Mouse (Mus musculus) liver, embryonic 15.5 days (tissue): ENCODE results near the gene Zfp184. TPM values are rescaled to one million over a fixed set of nuclear protein-coding genes. Genes with fewer than 3 reads are reported as not detected.
"Not testable (repeated sequence)": the region's sequence is repeated elsewhere in the genome, so short reads cannot be mapped to it uniquely, and the experiment has no call there.

ENCODE experiments used
- ATAC-seq: fragments of 200-750 bp; cut with Nextera tagmentation; 2 replicates; pipeline ENCODE4 v1.8.0; 2017; ENCODE audit warnings: moderate number of reproducible peaks, mild to moderate bottlenecking, moderate library complexity; ENCODE audit not compliant: insufficient read depth
- H3K27ac ChIP-seq: fragments of 300-500 bp; sonication (generic); replicated peaks from 2 replicates; pipeline ENCODE4 v1.5.1; 2015; ENCODE audit warnings: mild to moderate bottlenecking, inconsistent platforms
- H3K27me3 ChIP-seq: fragments of 300-500 bp; sonication (generic); 2 replicates; pipeline ENCODE4 v1.6.1; 2015; ENCODE audit warnings: mild to moderate bottlenecking, inconsistent platforms
- H3K36me3 ChIP-seq: fragments of 300-500 bp; sonication (generic); replicated peaks from 2 replicates; pipeline ENCODE4 v1.6.1; 2015; ENCODE audit warnings: moderate library complexity, mild to moderate bottlenecking, inconsistent platforms
- H3K4me1 ChIP-seq: fragments of 300-500 bp; sonication (generic); replicated peaks from 2 replicates; pipeline ENCODE4 v1.6.1; 2015; ENCODE audit warnings: inconsistent platforms
- H3K4me2 ChIP-seq: fragments of 300-500 bp; sonication (generic); 2 replicates; pipeline ENCODE4 v1.6.1; 2015; ENCODE audit warnings: moderate library complexity, mild to moderate bottlenecking, inconsistent platforms
- H3K4me3 ChIP-seq: fragments of 300-500 bp; sonication (generic); replicated peaks from 2 replicates; pipeline ENCODE4 v1.5.1; 2015; ENCODE audit warnings: mild to moderate bottlenecking, inconsistent platforms
- H3K9ac ChIP-seq: fragments of 300-500 bp; sonication (generic); 2 replicates; pipeline ENCODE4 v1.6.1; 2015; ENCODE audit warnings: moderate library complexity, mild to moderate bottlenecking, inconsistent platforms
- H3K9me3 ChIP-seq: fragments of 300-500 bp; sonication (generic); replicated peaks from 2 replicates; pipeline ENCODE4 v1.6.1; 2016; ENCODE audit warnings: inconsistent platforms
- WGBS: fragments of 180-500 bp; shearing (Covaris S2); methylation state at CpG from one replicate; pipeline ENCODE4 v1.1.7; 2015; ENCODE audit warnings: mixed read lengths; ENCODE audit not compliant: insufficient replicate concordance; 5-methylcytosine and 5-hydroxymethylcytosine counted together
- polyA plus RNA-seq: library from polyadenylated mRNA; unstranded; fragments of >200 nt; fragmentation: Nextera tagmentation; extraction: Ambion mirVana; gene quantifications from 2 replicates; pipeline ENCODE4 v1.2.1, GENCODE M21; 2015

Zfp184 gene
- 0.59 and 0.71 TPM in 2 replicates for polyA plus RNA-seq

DNA sequence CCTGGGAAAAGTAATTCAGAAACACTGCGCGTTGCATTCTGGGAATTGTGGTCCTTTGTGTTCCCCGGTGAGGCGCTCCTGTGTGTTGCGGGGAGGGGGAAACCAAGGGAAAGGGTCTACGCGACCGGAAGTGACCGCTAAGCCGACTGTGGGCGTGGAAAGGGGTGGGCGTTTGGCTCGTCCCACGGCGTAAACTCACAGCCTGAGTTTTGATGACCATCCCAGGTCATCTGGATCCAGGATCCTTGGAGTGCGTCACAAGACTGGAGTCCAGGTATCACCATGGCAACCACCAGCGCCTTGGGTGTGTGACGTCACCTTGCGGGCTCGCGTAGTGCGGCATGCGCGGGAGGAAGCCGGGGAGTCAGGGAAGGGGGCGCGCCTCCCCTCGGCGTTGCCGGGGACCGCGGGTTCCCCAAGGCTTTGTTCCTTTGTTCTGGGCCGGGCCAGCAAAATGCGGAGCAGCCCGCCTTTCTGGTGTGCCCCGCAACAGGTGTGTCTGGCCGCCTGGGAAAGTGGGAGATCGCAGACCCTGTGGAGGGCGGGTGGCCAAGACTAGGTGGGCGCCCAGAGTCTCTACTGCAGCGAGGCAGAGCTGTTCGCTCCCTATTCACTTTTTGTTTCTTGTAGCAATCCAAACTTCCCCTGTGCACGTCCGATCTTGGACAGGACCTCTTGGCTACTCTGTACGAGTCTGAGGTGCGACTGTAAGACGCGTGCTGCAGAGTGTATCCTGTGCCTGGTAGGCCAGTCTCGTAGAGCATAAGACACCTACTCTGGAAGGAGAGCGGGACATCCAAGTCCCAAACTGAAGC is at the start of gene Zfp184:
TSS of gene Zfp184 (plus strand) at position 169 of the 815 bp plus-strand sequence.
- H3K9ac ChIP-seq: peak within 1 kb of the TSS; percentile 50
- H3K36me3 ChIP-seq: no peaks in the 10 kb centered on the region
- H3K9me3 ChIP-seq: no peaks in the 10 kb centered on the region
- peak within 1 kb of the TSS; percentile 16; the same call in 1 of the 2 replicates for H3K27ac ChIP-seq
- peak within 1 kb of the TSS; percentile 88 for H3K4me2 ChIP-seq
- ATAC-seq: peak; percentile 63
- H3K4me1 ChIP-seq: peaks cover 26% of the 10 kb centered on the region
- H3K4me3 ChIP-seq: peak within 1 kb of the TSS; percentile 67
- under 1% methylated on average over 50 of the region's 50 CpGs for WGBS
- H3K27me3 ChIP-seq: no peaks in the 10 kb centered on the region

- H3K27me3 ChIP-seq: peaks cover 17% of the 10 kb centered on the region
- no peak overlapping the region for H3K27ac ChIP-seq
- no peaks in the 10 kb centered on the region for H3K9me3 ChIP-seq
- H3K4me3 ChIP-seq: peak overlapping the region; percentile 41
- WGBS: 8% methylated on average over 24 of the region's 24 CpGs
- no peak overlapping the region for H3K9ac ChIP-seq
- H3K4me2 ChIP-seq: peak overlapping the region; percentile 63
- H3K4me1 ChIP-seq: peaks cover 6% of the 10 kb centered on the region
- H3K36me3 ChIP-seq: no peaks in the 10 kb centered on the region
- ATAC-seq: peak; percentile 58
Measured at GRCm38 (mm10) chr13:21896549-21897244, 48.2 kb upstream of the Zfp184 start.

DNA sequence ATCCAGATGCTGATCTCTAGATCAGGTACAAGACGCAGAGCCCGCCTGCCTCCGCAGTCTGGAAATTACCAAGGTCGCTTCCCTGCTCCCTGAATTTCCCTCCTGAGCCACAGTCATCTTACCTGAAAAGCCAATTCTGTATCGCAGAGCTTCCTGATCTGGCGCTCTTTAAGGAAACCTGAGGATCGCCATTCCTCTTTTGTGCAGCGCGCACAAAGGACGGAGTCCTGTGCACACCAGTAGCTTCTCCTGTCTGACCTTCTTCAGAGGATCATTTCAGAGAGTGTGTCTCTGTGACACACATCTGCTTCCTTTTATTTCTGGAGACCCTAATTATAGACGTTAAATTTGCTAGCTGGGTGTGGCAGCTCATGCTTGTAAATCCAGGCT is 47.7 kb upstream of the Zfp184 start:
- ATAC-seq: no peak
- peak overlapping the region; percentile 41 for H3K4me3 ChIP-seq
- no peaks in the 10 kb centered on the region for H3K36me3 ChIP-seq
- no peaks in the 10 kb centered on the region for H3K9me3 ChIP-seq
- WGBS: 1% methylated on average over 11 of the region's 11 CpGs
- peaks cover 17% of the 10 kb centered on the region for H3K27me3 ChIP-seq
- no peak overlapping the region for H3K9ac ChIP-seq
- no peak overlapping the region for H3K27ac ChIP-seq
- peaks cover 6% of the 10 kb centered on the region for H3K4me1 ChIP-seq
- peak overlapping the region; percentile 63 for H3K4me2 ChIP-seq

- WGBS: 78% methylated on average over 9 of the region's 9 CpGs
- H3K4me3 ChIP-seq, H3K36me3 ChIP-seq, H3K4me2 ChIP-seq, H3K9me3 ChIP-seq, H3K27ac ChIP-seq, H3K9ac ChIP-seq, ATAC-seq: not testable (repeated sequence)
- peaks cover 15% of the 10 kb centered on the region for H3K4me1 ChIP-seq
- peaks cover 14% of the 10 kb centered on the region for H3K27me3 ChIP-seq
Measured at GRCm38 (mm10) chr13:21900870-21901565, 43.9 kb upstream of the Zfp184 start.

- no peak for ATAC-seq
Measured at GRCm38 (mm10) chr13:21903500-21903899, 41.4 kb upstream of the Zfp184 start.

GRCm38 (mm10) chr13:21904090-21904489 is 40.8 kb upstream of the Zfp184 start:
- 55% methylated on average over 4 of the region's 4 CpGs for WGBS
- H3K4me2 ChIP-seq, ATAC-seq, H3K27me3 ChIP-seq, H3K27ac ChIP-seq, H3K9ac ChIP-seq, H3K9me3 ChIP-seq, H3K36me3 ChIP-seq, H3K4me3 ChIP-seq: not testable (repeated sequence)
- H3K4me1 ChIP-seq: peaks cover 26% of the 10 kb centered on the region

More at GRCm38 (mm10) chr13:21903500-21903899, 41.4 kb upstream of the Zfp184 start:
- Histone ChIP-seq H3K4me3 (no peak overlapping the region), H3K9me3 (no peaks in the 10 kb centered on the region), H3K4me2 (no peak overlapping the region), H3K9ac (no peak overlapping the region), H3K4me1 (peaks cover 26% of the 10 kb centered on the region), H3K27me3 (no peaks in the 10 kb centered on the region), H3K36me3 (no peaks in the 10 kb centered on the region), H3K27ac (no peak overlapping the region)
- 40% methylated on average over 3 of the region's 3 CpGs for WGBS

- no peaks in the 10 kb centered on the region for H3K36me3 ChIP-seq
- H3K4me3 ChIP-seq: peak overlapping the region; percentile 30
- no peaks in the 10 kb centered on the region for H3K27me3 ChIP-seq
- no peak overlapping the region for H3K9ac ChIP-seq
- H3K4me1 ChIP-seq: peaks cover 33% of the 10 kb centered on the region
- WGBS: 29% methylated on average over 7 of the region's 7 CpGs
- peak overlapping the region; percentile 55 for H3K4me2 ChIP-seq
- no peak overlapping the region for H3K27ac ChIP-seq
- ATAC-seq: no peak
- no peaks in the 10 kb centered on the region for H3K9me3 ChIP-seq
Measured at GRCm38 (mm10) chr13:21906301-21906700, 38.6 kb upstream of the Zfp184 start.

DNA sequence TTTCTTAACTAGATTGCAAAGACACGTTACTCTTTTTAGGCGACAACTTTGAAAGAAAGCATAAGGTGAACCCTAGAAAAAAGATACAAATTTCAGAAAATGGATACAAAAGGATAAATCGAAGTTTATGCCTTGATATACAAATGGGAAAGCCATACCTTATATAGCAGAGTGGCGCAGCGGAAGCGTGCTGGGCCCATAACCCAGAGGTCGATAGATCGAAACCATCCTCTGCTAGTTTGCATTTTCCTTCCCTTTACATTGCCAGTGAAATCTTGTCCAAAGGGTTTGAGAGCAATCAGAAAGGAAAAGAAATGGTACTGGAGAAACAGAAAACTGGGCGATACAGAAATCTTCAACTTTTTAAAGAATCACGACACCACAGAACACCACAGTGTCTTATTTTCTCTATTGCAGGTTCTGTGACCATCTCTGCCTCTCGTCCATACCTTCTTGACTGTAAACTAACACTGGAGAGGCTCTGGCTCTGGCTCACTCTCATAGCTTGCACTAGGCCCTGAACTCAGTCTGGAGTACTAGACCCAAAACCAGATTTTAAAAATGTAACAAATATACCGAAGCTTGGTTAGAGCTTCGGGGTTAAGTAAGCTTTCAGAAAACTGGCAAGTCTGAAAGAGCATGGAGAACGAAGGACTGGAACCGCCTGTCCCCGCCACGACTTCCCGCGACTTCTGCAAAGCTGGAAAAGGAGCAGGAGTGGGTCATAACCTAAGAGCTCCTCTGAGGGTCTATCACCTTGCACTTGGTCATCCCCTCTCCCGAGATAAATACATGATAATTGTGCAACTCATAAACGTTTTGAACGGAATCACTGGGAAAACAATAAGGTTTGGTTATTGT is 37.7 kb upstream of the Zfp184 start:
- ATAC-seq: peak; percentile 70
- no peaks in the 10 kb centered on the region for H3K27me3 ChIP-seq
- no peaks in the 10 kb centered on the region for H3K9me3 ChIP-seq
- H3K4me3 ChIP-seq: peak overlapping the region; percentile 48
- H3K27ac ChIP-seq: no peak overlapping the region
- H3K36me3 ChIP-seq: no peaks in the 10 kb centered on the region
- H3K4me2 ChIP-seq: peak overlapping the region; percentile 55
- peaks cover 37% of the 10 kb centered on the region for H3K4me1 ChIP-seq
- H3K9ac ChIP-seq: peak overlapping the region; percentile 33; the same call in 1 of the 2 replicates
- 3% methylated on average over 22 of the region's 22 CpGs for WGBS

GRCm38 (mm10) chr13:21907807-21908155 is 37.1 kb upstream of the Zfp184 start:
- not testable (repeated sequence) for H3K36me3 ChIP-seq, ATAC-seq, H3K27me3 ChIP-seq, H3K27ac ChIP-seq, H3K9me3 ChIP-seq
- peak overlapping the region; percentile 55 for H3K4me2 ChIP-seq
- H3K4me3 ChIP-seq: peak overlapping the region; percentile 48
- H3K4me1 ChIP-seq: peaks cover 37% of the 10 kb centered on the region
- H3K9ac ChIP-seq: peak overlapping the region; percentile 33; the same call in 1 of the 2 replicates
- WGBS: 10% methylated on average over 6 of the region's 6 CpGs

DNA sequence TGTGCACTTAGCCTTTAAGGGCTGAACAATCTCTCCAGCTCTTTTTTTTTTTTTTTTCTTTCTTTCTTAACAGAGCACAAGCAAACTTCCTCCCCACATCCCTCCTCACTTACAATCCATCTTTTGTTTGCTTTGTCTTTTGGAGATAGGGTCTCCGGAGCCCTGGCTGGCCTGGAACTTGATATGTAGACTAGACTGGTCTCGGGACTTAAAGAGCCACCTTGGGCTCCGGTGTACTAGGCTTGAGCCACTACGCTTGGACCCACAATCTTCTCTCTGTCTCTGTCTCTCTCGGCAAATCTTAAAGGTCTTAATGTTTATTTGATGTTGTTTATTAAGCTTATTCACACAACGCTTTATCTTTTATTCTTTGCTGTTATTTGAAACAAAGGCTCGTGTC is 34.2 kb upstream of the Zfp184 start:
- H3K9me3 ChIP-seq: no peaks in the 10 kb centered on the region
- peak overlapping the region; percentile 62 for H3K4me2 ChIP-seq
- peak overlapping the region; percentile 48 for H3K4me3 ChIP-seq
- H3K27me3 ChIP-seq: peaks cover 6% of the 10 kb centered on the region
- 3% methylated on average over 7 of the region's 7 CpGs for WGBS
- no peak overlapping the region for H3K27ac ChIP-seq
- H3K4me1 ChIP-seq: peaks cover 54% of the 10 kb centered on the region
- H3K36me3 ChIP-seq: no peaks in the 10 kb centered on the region
- no peak for ATAC-seq
- peak overlapping the region; percentile 40 for H3K9ac ChIP-seq
